Comparison of ENCODE assay signal across 8 mouse cellular contexts in genomic region chr19:45363933-45364391, GRCm38 (mm10). TPM values are rescaled to one million over a fixed set of nuclear protein-coding genes. Genes with fewer than 3 reads are reported as not detected.
DNase-seq lines count a peak whose midpoint lies in the region; ATAC-seq and TF ChIP-seq lines count a peak whose summit lies in the region.

No protein-coding gene starts in this region.

- 0 out of 2 replicates have a peak, but pooled peaks cover 4% of the 10 kb centered on the region for H3K27me3 ChIP-seq in liver, embryonic 12.5 days (replicated peaks)

- ATAC-seq in liver, embryonic 12.5 days: peak; percentile 8; the same call in 1 of the 2 replicates

- WGBS in liver, embryonic 12.5 days (ENCODE audit: insufficient replicate concordance): under 1% methylated on average over 20 of the region's 20 CpGs

- peak overlapping the region; percentile 80 for H3K4me2 ChIP-seq in liver, embryonic 12.5 days

- peak; percentile 27; the same call in 1 of the 2 replicates for TF ChIP-seq CTCF in left cerebral cortex, adult 2 months (IDR thresholded peaks at IDR 0.05)

- peak overlapping the region; percentile 86 for H3K4me3 ChIP-seq in left cerebral cortex, adult 2 months
- peak overlapping the region; percentile 82 for H3K4me3 ChIP-seq in liver, embryonic 12.5 days

- peaks cover 10% of the 10 kb centered on the region; the same call in 1 of the 2 replicates for H3K36me3 ChIP-seq in liver, embryonic 12.5 days

- intact Hi-C loops in left cerebral cortex, adult 2 months (cut with DNase I): loop anchor here (2.0 to 5.0 kb wide), 3 partner anchors 59 to 287 kb away; partner anchors contain the start of gene Kazald1
- intact Hi-C loops in left cerebral cortex, postnatal 10 days (cut with DNase I): loop anchor here (5.0 kb wide), 1 partner anchor 62 kb away; no protein-coding TSS in a partner anchor

- H3K27ac ChIP-seq in left cerebral cortex, adult 2 months: peak overlapping the region; percentile 95
- peak overlapping the region; percentile 81 for H3K27ac ChIP-seq in liver, embryonic 12.5 days

- no peaks in the 10 kb centered on the region for H3K9me3 ChIP-seq in liver, embryonic 12.5 days (replicated peaks)

- H3K9ac ChIP-seq in liver, embryonic 12.5 days: peak overlapping the region; percentile 89

- peaks cover 47% of the 10 kb centered on the region for H3K4me1 ChIP-seq in liver, embryonic 12.5 days

- no peak for DNase-seq in left cerebral cortex, adult 2 months (ENCODE audit: extremely low spot score in 1 of 2, low spot score in 2 of 2)
- DNase-seq in left cerebral cortex, postnatal 10 days (ENCODE audit: extremely low spot score in 1 of 2, low spot score in 2 of 2): no peak
- peak; percentile 36 for DNase-seq in WW6 (ENCODE audit: low read depth, low spot score)
- DNase-seq in fibroblast of lung, adult 2 months (ENCODE audit: low read depth): peak; percentile 12
- DNase-seq in adrenal gland, postnatal 25 days: no peak
- no peak for DNase-seq in urinary bladder, adult 2 months (ENCODE audit: low spot score)
- DNase-seq in retina, embryonic 14.5 days (ENCODE audit: low spot score): no peak

RNA-seq across cellular contexts. Expression of gene Btrc, which starts 0.4 kb away (rescaled TPM):
- total RNA-seq in left cerebral cortex, adult 2 months (2021): 100 to 1,000 TPM in 1 of 2 experiments, 10 to 100 TPM in 1; 99.6 to 113 TPM
- total RNA-seq in left cerebral cortex, postnatal 10 days (2021): 10 to 100 TPM; 88.9 to 89.8 TPM
- 48.9 and 49.1 TPM in 2 replicates for polyA plus RNA-seq in liver, embryonic 12.5 days (2016; fragmentation: Nextera tagmentation; extraction: Ambion mirVana)
- total RNA-seq in adrenal gland, postnatal 25 days (2021): 32.8 and 42.6 TPM in 2 replicates
- 32.0 and 32.9 TPM in 2 replicates for polyA plus RNA-seq in urinary bladder, adult 2 months (2012; rRNA removed)

Comparison
In these comparisons a context has a peak if more than half of its experiments do, and no peak if none do; other contexts are left out.
1. DNase-seq: peak in WW6 (single experiment) and fibroblast of lung, adult 2 months (single experiment); none in left cerebral cortex, adult 2 months (0 of 2), left cerebral cortex, postnatal 10 days (0 of 2), adrenal gland, postnatal 25 days (single experiment), urinary bladder, adult 2 months (single experiment) and retina, embryonic 14.5 days (single experiment).